Mouse (Mus musculus): ENCODE data around the gene Ppfia3.
"Not testable (repeated sequence)": the region's sequence is repeated elsewhere in the genome, so short reads cannot be mapped to it uniquely, and the experiment has no call there.

Gene Ppfia3

DNA sequence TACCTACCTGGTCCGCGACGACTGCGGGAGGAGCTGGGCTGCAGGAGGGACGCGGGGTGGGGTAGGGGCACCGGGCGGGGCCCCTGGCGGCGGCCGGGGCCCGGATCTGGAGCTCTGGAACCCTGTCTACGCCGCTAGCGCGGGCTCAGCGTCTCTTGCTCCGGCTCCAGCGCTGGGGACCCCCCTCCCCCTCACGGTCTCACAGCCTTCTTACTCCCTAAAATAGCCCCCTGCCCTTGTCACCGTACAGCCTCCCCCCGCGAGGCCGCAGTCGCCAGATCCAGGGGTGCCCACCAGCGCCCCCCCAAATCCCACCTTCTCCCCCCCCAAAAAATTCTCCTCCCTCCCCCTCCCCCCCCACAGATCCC lies at the start of gene Ppfia3:
TSS of gene Ppfia3 (minus strand) at position 368 of the 368 bp plus-strand sequence.
- DNase-seq (ENCODE audit: low spot score): no peak

DNA sequence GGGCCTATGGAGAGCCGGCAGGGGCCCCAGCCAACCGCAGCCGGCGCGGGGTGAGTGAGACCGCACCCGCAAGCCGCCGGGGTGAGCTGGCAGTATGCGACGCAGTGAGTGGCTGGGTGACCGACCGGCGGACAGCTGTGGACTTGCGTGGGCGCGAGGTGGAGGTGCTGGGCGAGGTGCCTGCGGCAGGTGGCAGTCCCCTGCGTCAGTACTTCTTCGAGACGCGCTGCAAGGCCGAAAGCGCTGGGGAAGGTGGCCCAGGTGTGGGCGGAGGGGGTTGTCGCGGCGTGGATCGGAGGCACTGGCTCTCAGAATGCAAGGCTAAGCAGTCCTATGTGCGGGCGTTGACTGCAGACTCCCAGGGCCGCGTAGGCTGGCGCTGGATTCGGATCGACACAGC lies 48.8 kb upstream of the Ppfia3 start:
- DNase-seq (ENCODE audit: low spot score): no peak

DNA sequence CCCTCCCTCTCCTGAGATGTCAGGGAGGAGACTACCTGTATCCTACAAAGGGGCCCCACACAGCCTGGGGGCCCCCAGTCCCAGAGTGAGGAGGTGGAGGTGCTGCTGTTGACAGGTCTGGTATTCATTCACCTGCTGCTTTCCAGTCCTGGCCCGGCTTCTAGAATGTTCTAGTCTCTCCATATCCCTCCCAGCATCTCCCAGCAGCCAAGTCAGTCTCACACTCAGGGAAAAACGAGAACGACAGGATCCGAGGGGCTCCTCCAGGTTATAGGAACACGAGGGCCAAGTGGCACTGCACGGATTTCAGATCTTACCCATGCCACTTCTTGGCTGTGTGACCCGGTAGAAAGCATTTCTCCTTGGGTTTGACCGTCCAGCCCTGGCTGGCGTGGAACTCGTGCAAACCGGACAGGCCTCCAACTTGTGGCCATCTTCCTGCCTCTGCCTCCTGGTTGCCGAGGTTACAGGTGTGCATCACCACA lies 48.0 kb upstream of the Ppfia3 start:
- no peak for DNase-seq (ENCODE audit: low spot score)

DNA sequence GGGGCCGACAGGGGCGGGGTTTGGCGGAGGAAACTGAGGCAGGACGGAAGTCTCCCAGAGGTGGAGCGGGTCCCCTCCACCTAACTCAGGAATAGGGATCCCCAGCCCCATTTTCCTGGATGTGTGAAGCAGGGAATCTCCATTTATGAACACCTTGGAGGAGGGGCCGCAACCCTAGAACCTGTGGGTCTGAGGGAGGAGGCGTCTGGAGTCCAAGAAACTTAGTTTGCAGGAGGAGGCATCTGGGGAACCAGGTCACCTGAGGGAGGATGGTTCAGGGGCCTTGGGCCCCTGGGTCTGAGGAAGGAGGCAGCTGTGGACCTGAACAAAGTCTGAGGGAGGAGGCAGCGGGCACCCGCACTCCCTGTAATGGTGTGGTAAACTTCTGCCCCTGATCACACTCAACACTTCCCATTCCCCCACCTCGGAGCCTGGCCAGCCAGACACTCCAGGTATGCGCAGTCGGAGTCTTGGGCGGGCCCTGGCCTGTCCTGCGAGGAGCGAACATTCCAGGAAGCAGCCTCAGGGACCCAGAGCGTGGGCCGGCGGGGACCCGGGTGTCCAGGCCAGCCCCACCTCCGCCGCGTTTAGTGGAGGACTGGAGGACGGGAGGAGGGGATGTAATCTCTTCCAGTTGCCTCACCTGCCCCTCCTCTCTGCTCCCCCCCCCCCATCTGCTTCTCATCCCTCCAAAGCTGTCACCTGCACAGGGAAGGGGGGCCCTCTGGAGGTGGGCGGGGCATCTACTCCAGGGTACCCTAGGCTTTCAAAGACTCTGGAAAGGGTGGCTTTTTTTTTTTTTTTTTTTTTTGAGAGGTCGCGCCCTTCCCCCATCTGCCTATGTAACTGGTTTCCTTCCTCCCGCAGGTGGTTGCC lies 47.3 kb upstream of the Ppfia3 start:
- no peak for DNase-seq (ENCODE audit: low spot score)

DNA sequence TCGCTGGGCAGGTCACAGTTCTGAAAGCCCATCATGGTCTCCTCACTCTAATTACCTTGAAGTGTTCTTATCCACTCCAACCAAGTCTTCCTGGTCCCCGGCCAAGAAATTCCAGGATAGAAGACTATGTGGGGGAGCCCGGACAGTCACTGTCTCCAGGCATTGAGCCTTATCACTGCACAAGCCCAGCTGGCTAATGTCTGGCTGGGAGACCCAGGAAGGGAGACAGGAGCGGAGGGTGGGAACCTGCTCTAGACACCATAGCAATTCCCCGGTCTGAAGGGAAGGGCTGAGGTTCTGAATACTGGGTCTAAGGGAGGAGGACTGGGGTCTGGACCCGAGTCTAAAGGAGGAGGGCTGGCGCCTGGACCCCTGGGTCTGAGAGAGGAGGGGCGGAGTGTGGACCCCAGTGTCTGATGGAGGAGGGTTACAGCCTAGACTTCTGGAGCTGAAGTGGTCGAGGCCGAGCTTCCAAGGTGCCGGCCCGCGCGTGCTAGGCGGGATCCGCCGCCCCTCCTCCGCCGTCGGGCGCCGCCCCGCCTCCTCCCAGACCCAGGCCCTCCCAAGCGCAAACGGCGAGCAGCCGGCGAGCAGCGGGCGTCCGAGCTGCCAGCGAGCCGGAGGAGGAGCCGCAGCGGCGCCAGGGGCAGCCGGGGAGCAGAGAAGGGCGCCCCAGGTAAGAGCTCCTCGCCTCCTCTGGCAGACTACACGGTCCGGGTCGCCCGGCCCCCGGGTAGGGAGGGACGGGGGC lies 46.5 kb upstream of the Ppfia3 start, which contains the start of gene Ntf5:
TSS of gene Ntf5 (plus strand) at position 583 of the 751 bp plus-strand sequence.
- peak; percentile 61 for DNase-seq (ENCODE audit: low spot score)

DNA sequence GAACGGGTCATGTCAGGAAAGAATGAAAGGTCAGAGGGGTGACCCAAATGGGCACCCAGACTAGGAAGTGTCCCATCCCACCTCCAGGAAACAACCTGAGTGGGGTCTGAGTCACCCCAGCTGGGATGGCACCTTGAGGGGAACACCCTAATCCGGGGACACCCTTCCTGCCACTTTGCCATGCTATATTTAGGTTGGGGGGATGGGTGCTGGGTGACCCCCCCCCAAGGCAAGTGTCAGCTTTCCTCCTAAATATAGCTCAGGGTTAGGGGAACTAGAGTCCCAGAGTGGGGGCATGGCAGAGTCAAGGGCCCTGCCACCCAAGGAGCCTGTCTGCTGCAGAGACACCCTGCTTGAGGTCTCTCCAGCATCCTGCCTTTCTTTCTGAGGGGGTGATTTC lies 45.6 kb upstream of the Ppfia3 start:
- DNase-seq (ENCODE audit: low spot score): no peak

DNA sequence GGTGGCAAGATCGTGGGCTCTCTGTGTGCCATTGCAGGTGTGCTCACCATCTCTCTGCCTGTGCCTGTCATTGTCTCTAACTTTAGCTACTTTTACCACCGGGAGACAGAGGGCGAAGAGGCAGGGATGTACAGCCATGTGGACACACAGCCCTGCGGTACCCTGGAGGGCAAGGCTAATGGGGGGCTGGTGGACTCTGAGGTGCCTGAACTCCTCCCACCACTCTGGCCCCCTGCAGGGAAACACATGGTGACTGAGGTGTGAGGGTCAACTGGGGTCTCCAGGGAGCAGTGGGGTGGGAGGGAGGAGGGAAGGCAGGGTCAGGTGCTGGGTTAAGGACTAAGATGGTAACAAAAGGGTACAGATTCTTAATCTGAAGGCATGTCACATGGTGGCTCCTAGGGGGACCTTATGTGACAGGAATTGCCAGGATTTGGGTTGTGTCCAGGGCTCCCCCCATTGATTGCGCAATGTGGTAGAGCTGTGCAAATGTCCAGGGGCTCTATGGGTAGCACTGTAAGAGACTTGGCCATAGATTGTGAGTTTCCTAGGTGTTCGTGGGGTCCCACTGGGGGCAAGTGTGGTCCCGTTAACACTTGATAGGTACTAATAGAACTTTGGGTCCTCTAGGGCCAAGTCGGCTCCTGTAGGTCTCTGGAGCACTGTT lies 42.8 kb upstream of the Ppfia3 start:
- no peak for DNase-seq (ENCODE audit: low spot score)

DNA sequence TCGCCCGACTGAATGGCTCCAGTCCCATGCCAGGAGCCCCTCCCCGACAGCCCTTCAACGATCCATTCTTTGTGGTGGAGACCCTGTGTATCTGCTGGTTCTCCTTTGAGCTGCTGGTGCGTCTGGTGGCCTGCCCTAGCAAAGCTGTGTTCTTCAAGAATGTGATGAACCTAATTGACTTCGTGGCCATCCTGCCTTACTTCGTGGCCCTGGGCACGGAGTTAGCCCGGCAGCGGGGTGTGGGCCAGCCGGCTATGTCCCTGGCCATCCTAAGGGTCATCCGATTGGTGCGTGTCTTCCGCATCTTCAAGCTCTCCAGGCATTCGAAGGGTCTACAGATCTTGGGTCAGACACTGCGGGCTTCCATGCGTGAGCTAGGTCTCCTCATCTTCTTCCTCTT lies 42.1 kb upstream of the Ppfia3 start:
- DNase-seq (ENCODE audit: low spot score): no peak

DNA sequence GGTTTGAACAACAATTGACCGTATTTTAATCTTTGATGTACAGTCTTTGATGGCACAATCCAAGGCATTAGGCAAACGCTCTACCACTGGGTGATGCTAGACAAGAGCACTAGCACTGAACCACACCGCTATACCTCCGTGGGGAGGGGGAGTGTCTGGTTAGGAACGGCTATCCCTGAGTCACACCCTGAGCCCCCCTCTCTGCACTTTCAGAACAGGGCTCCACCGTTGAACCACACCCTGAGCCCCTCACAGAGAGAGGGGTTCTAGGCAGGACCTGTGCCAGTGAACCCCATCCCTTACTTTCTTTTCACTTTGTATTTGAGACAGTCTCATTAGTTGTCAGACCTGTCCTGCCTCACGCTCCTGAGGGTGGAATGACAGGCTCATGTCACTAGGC lies 41.5 kb upstream of the Ppfia3 start:
- DNase-seq (ENCODE audit: low spot score): no peak

DNA sequence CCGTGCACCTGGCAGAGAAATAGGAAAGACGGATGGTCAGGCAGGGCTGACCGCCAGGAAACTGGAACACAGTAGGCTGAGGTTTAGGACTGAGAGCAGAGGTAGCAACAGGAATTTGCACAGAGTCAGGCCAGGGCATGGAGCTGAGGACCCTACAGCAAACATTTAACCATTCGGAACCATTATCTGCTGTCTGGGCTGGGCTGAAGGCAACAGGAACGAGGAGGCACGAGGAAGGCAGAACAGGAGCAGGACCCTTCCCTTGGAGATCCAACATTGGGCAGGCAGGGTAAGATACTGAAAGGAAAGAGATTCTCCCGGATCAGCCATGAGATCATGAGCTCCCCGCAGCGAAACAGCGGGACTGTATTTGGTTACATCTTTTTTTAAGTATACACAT lies 41.0 kb upstream of the Ppfia3 start:
- DNase-seq (ENCODE audit: low spot score): no peak

DNA sequence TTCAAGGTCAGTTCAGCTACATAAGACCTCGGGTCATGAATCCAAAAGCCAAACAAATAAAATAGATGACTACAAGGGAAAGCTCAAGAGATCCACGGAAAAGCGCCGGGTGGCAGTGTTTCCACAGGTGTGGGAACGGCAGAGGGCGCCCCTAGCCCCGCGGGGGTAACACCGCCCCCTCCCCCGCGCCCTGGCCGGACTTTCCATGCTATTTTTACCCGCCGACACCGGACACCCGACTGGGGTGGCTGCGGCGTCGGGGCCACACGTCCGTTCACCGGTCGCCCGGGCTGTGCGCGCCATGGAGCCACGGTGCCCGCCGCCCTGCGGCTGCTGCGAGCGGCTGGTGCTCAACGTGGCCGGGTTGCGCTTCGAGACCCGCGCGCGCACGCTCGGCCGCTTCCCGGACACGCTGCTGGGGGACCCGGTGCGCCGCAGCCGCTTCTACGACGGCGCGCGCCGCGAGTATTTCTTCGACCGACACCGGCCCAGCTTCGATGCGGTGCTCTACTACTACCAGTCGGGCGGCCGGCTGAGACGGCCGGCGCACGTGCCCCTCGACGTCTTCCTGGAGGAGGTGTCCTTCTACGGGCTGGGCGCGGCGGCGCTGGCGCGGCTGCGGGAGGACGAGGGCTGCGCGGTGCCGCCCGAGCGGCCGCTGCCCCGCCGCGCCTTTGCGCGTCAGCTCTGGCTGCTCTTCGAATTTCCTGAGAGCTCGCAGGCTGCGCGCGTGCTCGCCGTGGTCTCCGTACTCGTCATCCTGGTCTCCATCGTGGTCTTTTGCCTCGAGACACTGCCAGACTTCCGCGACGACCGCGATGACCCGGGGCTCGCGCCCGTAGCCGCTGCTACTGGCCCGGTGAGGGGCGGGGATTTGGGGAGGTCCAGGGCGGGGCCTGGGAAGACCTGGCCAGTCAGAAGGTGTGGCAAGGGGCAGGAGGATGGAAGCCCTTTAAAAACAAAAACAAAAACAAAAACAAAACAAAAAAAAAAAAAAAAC lies 39.6 kb upstream of the Ppfia3 start:
- peak; percentile 36 for DNase-seq (ENCODE audit: low spot score)

DNA sequence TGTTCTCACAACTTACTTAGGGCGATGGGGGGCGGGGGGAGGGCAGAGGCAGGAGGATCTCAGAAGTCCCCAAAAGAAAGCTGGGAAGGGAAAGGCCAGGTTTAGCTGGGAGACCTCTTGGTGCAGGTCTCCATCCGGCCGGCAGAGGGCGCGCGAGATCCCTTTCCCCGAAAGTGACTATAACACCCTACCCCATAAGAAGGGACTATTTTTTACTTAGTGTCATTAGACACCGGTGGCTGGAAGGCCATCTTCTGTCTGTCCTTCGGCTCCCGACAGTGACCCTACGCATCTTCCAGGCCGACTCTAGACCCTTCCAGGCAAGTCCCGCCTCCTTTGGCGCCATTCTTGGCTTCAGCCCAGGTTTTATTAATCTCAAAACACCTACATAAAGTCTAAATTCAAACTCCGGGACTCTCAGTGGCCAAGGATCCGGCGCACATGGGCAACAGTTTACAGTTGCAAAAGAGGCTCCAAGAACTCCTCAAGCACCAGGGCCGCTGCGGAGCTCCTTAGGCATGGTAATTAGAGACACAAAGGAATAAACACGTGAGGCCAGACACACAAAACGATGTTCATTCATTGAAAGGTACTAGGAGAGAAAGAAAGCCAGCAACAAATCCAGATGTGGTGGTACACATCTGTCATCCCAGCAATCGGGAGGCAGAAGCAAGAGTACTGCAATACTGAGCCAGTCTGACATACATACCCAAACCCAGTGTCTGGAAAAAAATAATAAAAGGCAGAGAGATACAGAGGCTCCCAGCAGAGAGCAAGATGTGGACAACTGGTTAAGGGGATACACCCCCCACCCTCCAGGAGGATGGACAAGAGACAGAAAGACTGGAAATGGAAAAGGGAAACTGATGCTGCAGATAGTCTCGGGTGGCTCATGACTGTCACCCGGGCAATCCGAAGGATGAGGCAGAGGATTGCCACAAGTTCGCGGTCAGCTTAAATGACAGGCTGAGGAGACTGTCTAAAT lies 38.6 kb upstream of the Ppfia3 start, which contains the start of gene Kcna7:
TSS of gene Kcna7 (plus strand) at position 563 of the 985 bp plus-strand sequence.
- peak; percentile 78 for DNase-seq (ENCODE audit: low spot score)

DNA sequence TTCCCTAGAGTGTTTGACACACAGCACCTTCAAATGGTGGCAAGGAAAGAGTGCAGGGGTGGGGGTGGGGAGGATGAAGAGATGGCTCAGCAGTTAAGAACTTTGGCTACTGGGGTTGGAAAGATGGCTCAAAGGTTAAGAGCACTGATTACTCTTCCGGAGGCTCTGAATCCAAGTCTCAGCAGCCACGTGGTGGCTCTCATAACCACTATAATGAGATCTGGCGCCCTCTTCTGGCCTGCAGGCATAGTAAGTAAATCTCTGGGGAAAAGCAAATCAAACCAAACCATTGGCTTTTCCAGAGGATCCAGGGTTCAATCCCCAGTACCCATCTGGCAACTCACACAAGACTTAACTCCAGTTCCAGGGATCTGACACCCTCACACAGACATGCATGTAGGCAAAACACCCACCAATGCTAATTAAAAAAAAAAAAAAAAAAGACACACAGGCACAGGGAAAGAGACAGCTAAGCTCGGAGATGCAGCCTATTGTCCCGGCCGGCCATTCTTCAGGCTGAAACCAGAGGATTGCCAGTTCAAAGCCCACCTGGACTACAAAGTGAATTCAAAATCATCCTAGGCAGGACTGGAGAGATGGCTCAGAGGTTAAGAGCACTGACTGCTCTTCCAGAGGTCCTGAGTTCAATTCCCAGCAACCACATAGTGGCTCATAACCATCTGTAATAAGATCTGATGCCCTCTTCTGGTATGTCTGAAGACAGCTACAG lies 36.9 kb upstream of the Ppfia3 start:
- peak; percentile 52 for DNase-seq (ENCODE audit: low spot score)

DNA sequence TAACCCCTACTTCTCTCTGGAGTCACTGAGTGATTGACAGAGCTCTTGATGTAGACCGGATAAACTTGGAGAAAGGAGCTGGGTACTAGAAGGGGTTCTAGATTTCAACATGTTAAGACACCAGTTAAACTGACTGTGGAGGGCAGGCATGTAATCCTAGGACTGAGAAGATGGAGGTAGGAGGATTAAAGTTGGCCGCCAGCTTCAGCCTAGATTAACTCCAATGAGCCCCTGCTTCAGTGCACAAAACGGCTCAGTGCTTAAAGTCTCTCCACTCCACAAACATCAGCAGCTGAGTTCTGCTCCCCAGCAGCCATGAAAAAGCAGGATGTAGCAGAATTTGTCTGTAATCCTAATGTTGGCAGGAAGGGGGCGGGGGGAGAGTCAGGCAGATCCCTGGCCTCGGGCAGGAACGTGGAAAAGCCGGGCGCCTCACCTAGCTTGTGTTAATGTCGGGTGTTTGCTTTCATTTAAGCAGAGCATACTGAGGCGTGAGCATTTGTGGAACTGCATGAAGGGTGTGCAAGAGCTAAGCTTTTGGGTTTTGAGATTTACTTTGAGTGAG lies 34.8 kb upstream of the Ppfia3 start:
- no peak for DNase-seq (ENCODE audit: low spot score)

DNA sequence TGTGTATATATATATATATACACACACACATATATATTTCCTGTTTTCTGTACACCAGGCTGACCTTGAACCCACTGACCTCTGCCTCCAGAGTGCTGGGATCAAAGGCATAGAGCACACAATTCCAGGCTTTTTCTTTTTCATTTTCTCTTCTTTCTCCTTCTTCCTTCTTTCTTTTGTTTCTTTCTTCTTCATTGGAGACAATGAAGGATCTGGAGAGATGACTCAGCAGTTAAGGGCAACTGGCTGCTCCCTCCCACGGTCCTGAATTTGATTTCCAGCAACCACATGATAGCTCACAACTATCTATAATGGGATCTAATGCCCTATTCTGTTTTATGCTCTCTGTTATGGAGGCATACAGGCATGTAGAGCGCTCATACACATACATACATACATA lies 30.0 kb upstream of the Ppfia3 start:
- DNase-seq (ENCODE audit: low spot score): no peak

DNA sequence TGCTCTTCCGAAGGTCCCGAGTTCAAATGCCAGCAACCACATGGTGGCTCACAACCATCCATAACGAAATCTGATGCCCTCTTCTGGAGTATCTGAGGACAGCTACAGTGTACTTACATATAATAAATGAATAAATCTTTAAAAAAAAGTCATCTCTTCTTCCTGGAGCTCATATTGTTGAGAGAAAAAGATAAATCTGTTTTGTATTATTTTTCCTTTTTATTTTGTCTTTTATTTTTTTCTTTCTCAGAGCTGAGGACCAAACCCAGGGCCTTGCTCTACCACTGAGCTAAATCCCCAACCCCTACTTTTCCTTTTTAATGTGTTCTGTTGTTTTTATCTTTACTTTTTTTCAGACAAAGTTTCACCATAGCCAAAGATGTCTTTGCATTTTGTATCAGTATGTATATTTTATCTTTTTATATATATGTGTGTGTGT lies 29.5 kb upstream of the Ppfia3 start:
- DNase-seq (ENCODE audit: low spot score): not testable (repeated sequence)

DNA sequence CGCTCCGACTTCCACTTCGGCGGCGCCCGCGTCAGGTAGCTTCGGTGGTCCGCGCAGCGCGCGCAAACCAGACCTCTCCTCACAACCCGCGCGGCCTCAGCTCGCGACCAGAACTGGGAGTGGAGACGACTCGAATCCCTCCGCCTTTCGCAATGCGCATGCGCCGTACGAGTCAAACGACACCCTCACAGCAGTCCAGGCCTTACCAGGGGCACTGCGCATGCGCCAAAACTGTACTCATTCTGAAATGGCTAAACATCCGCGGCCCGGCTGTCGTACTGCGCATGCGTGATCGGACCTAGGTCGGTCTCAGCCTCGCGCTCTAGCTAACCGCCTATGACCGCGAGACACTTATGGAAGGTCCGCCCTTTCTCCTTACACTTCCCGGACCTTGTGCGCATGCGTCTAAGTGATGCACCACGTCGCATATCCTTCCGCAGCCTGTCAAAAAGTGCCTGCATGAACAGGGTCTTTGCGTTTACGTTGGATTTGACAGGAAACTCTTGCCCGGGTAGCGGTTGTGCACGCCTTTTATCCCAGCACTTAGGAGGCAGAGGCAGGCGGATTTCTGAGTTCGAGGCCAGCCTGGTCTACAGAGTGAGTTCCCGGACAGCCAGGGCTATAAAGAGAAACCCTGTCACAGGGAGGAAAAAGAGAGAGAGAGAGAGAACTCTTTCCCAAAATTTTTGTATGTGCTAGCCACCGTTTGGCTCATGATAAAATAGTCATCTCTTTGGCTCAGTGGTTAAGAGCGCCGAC lies 28.9 kb upstream of the Ppfia3 start, which contains the start of gene Snrnp70:
TSS of gene Snrnp70 (minus strand) at position 165 of the 759 bp plus-strand sequence.
- DNase-seq (ENCODE audit: low spot score): peak; percentile 100

DNA sequence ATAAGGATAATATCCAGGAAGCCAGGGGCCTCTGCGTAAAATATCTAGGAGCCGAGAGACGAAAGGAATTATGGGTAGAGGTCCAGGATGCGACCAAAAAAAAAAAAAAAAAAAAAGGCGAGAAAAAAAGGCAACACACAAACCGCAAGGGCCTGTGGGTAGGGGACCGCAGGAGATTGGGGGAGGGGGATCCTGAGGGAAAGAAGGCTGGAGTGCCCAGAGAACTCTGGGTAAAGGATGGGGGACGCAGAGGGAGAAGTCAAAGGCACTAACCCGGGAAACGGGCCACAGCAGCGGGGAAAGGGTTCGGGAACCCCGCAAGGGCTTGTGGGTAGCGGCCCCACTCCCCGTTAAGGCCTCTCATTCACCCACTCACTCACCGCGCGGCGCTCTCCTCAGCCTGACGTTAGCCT lies 28.3 kb upstream of the Ppfia3 start:
- DNase-seq (ENCODE audit: low spot score): no peak

Measured in ovary, postnatal 36 days (tissue).